Mouse (Mus musculus) heart, adult 2 months (tissue): Measurements from ENCODE around the gene Insrr.

Experiments
- CTCF ChIP-seq: fragments of 200-600 bp; IDR thresholded peaks from 2 replicates; pipeline ENCODE4 v1.8.1; 2022; ENCODE audit warnings: antibody characterized with exemption, mild to moderate bottlenecking, moderate library complexity
- POLR2A ChIP-seq: fragments of 200-500 bp; IDR thresholded peaks from 2 replicates; pipeline ENCODE4 v1.6.1; 2011; ENCODE audit warnings: mild to moderate bottlenecking, low read depth, low read length, control low read depth; ENCODE audit not compliant: insufficient read depth

DNA sequence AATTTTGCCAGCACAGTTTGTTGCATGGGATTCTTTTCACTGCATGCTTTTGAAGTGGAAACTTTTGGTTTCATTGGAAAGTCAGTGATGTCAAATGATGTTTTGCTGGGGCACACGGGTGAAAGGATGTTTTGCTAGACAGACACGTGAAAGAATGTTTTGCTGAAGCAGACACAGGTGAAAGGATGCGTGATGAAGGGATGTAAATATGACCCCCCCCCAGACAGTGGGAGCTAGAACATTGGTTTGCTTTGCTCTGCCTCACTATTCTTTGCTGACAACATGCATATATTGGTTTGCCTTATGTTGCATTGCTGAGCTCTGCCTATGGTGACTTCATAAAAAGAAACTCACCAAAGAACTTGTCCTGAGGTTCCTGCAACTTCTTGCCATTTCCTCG, 48.2 kb downstream of the Insrr start:
- TF ChIP-seq POLR2A = no peak
- TF ChIP-seq CTCF = no peak
